Mouse (Mus musculus): ENCODE data around the gene Hoxc5. TPM values are rescaled to one million over a fixed set of nuclear protein-coding genes. Genes with fewer than 3 reads are reported as not detected.

Gene Hoxc5
- total and polyA plus RNA-seq, 2 experiments from 2014 or later, result 0.15 TPM; not detected in 1

- Histone ChIP-seq H3K27ac (ENCODE audit: low read depth) (no peak overlapping the region), H3K9ac (replicated peaks; ENCODE audit: low read depth, low read length) (no peak overlapping the region), H3K4me2 (ENCODE audit: low read depth, low read length) (no peak overlapping the region), H3K9me3 (replicated peaks; ENCODE audit: control insufficient read depth, low read length) (no peaks in the 10 kb centered on the region), H3K36me3 (replicated peaks; ENCODE audit: control insufficient read depth, insufficient read depth, low read length) (no peaks in the 10 kb centered on the region), H3K4me3 (ENCODE audit: low read depth, low read length) (no peak overlapping the region), H3K27me3 (ENCODE audit: control insufficient read depth, insufficient read depth, low read length) (peaks cover 99% of the 10 kb centered on the region), H3K4me1 (ENCODE audit: control insufficient read depth, insufficient read depth) (no peaks in the 10 kb centered on the region)
- 13% methylated on average over 12 of the region's 12 CpGs for WGBS
- DNase-seq (ENCODE audit: low spot score), result no peak
- TF ChIP-seq EP300 (IDR thresholded peaks at IDR 0.05; ENCODE audit: low read depth) (no peak), CTCF (IDR thresholded peaks at IDR 0.05; ENCODE audit: low read depth) (no peak)
- no peak for ATAC-seq (ENCODE audit: insufficient read depth, low read depth)
Observed at GRCm38 (mm10) chr15:103040601-103041000, 73.4 kb downstream of the Hoxc5 start.

- H3K9me3 ChIP-seq (replicated peaks; ENCODE audit: control insufficient read depth, low read length), result no peaks in the 10 kb centered on the region
- H3K4me2 ChIP-seq (ENCODE audit: low read depth, low read length), result no peak overlapping the region
- H3K4me1 ChIP-seq (ENCODE audit: control insufficient read depth, insufficient read depth), result no peaks in the 10 kb centered on the region
- no peak overlapping the region for H3K9ac ChIP-seq (replicated peaks; ENCODE audit: low read depth, low read length)
- peaks cover 98% of the 10 kb centered on the region for H3K27me3 ChIP-seq (ENCODE audit: control insufficient read depth, insufficient read depth, low read length)
- DNase-seq (ENCODE audit: low spot score), result no peak
- no peak for ATAC-seq (ENCODE audit: insufficient read depth, low read depth)
- no peak for TF ChIP-seq CTCF (IDR thresholded peaks at IDR 0.05; ENCODE audit: low read depth)
- no peak for TF ChIP-seq EP300 (IDR thresholded peaks at IDR 0.05; ENCODE audit: low read depth)
- no peaks in the 10 kb centered on the region for H3K36me3 ChIP-seq (replicated peaks; ENCODE audit: control insufficient read depth, insufficient read depth, low read length)
- H3K27ac ChIP-seq (ENCODE audit: low read depth), result no peak overlapping the region
- WGBS, result 10% methylated on average over 5 of the region's 5 CpGs
- H3K4me3 ChIP-seq (ENCODE audit: low read depth, low read length), result no peak overlapping the region
Observed at GRCm38 (mm10) chr15:103041613-103042012, 74.4 kb downstream of the Hoxc5 start.

GRCm38 (mm10) chr15:103042209-103042608, 75.0 kb downstream of the Hoxc5 start:
- DNase-seq (ENCODE audit: low spot score) (no peak), ATAC-seq (ENCODE audit: insufficient read depth, low read depth) (no peak)
- Histone ChIP-seq H3K4me3 (ENCODE audit: low read depth, low read length) (no peak overlapping the region), H3K9me3 (replicated peaks; ENCODE audit: control insufficient read depth, low read length) (no peaks in the 10 kb centered on the region), H3K4me2 (ENCODE audit: low read depth, low read length) (no peak overlapping the region), H3K4me1 (ENCODE audit: control insufficient read depth, insufficient read depth) (no peaks in the 10 kb centered on the region), H3K27me3 (ENCODE audit: control insufficient read depth, insufficient read depth, low read length) (peaks cover 97% of the 10 kb centered on the region), H3K36me3 (replicated peaks; ENCODE audit: control insufficient read depth, insufficient read depth, low read length) (no peaks in the 10 kb centered on the region), H3K27ac (ENCODE audit: low read depth) (no peak overlapping the region), H3K9ac (replicated peaks; ENCODE audit: low read depth, low read length) (no peak overlapping the region)
- TF ChIP-seq CTCF (IDR thresholded peaks at IDR 0.05; ENCODE audit: low read depth), result no peak
- no peak for TF ChIP-seq EP300 (IDR thresholded peaks at IDR 0.05; ENCODE audit: low read depth)
- 7% methylated on average over 1 of the region's 1 CpGs for WGBS

- whole genome bisulfite sequencing, result 74% methylated on average over 2 of the region's 2 CpGs
- no peaks in the 10 kb centered on the region for H3K4me1 ChIP-seq (ENCODE audit: control insufficient read depth, insufficient read depth)
- no peaks in the 10 kb centered on the region for H3K36me3 ChIP-seq (replicated peaks; ENCODE audit: control insufficient read depth, insufficient read depth, low read length)
- no peak for DNase-seq (ENCODE audit: low spot score)
- no peak overlapping the region for H3K4me2 ChIP-seq (ENCODE audit: low read depth, low read length)
- H3K4me3 ChIP-seq (ENCODE audit: low read depth, low read length), result no peak overlapping the region
- no peak overlapping the region for H3K9ac ChIP-seq (replicated peaks; ENCODE audit: low read depth, low read length)
- no peaks in the 10 kb centered on the region for H3K9me3 ChIP-seq (replicated peaks; ENCODE audit: control insufficient read depth, low read length)
- no peak for ATAC-seq (ENCODE audit: insufficient read depth, low read depth)
- H3K27me3 ChIP-seq (ENCODE audit: control insufficient read depth, insufficient read depth, low read length), result peaks cover 91% of the 10 kb centered on the region
- no peak overlapping the region for H3K27ac ChIP-seq (ENCODE audit: low read depth)
- TF ChIP-seq CTCF (IDR thresholded peaks at IDR 0.05; ENCODE audit: low read depth) (no peak), EP300 (IDR thresholded peaks at IDR 0.05; ENCODE audit: low read depth) (no peak)
Observed at GRCm38 (mm10) chr15:103051670-103052069, 84.4 kb downstream of the Hoxc5 start.

GRCm38 (mm10) chr15:103053210-103053609, 86.0 kb downstream of the Hoxc5 start:
- Histone ChIP-seq H3K9ac (replicated peaks; ENCODE audit: low read depth, low read length) (no peak overlapping the region), H3K9me3 (replicated peaks; ENCODE audit: control insufficient read depth, low read length) (no peaks in the 10 kb centered on the region), H3K36me3 (replicated peaks; ENCODE audit: control insufficient read depth, insufficient read depth, low read length) (no peaks in the 10 kb centered on the region), H3K27ac (ENCODE audit: low read depth) (no peak overlapping the region), H3K4me3 (ENCODE audit: low read depth, low read length) (no peak overlapping the region), H3K4me1 (ENCODE audit: control insufficient read depth, insufficient read depth) (no peaks in the 10 kb centered on the region), H3K4me2 (ENCODE audit: low read depth, low read length) (no peak overlapping the region), H3K27me3 (ENCODE audit: control insufficient read depth, insufficient read depth, low read length) (peaks cover 90% of the 10 kb centered on the region)
- TF ChIP-seq EP300 (IDR thresholded peaks at IDR 0.05; ENCODE audit: low read depth), result no peak
- TF ChIP-seq CTCF (IDR thresholded peaks at IDR 0.05; ENCODE audit: low read depth), result no peak
- no peak for ATAC-seq (ENCODE audit: insufficient read depth, low read depth)
- DNase-seq (ENCODE audit: low spot score), result no peak

DNA sequence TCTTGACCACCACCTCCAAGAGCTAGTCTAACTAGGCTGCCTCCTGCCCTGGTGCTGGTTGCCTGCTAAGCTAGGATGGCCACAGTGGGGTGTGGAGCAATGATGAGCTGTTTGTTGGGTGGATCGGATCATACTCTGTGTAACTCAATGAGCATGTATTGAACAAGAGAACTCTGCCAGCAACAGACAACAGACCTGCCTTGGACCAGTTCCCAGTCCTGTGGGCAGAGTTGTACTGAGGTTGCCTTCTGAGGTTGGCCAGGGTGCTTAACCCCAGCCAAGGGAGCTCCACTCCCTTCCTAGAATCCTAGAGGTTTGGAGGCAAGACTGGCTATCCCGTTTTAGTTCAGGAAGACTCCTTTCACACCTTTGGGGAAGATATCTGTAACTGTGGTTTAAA, 89.2 kb downstream of the Hoxc5 start:
- Histone ChIP-seq H3K4me1 (ENCODE audit: control insufficient read depth, insufficient read depth) (no peaks in the 10 kb centered on the region), H3K36me3 (replicated peaks; ENCODE audit: control insufficient read depth, insufficient read depth, low read length) (no peaks in the 10 kb centered on the region), H3K4me2 (ENCODE audit: low read depth, low read length) (no peak overlapping the region), H3K9me3 (replicated peaks; ENCODE audit: control insufficient read depth, low read length) (no peaks in the 10 kb centered on the region), H3K27me3 (ENCODE audit: control insufficient read depth, insufficient read depth, low read length) (peaks cover 94% of the 10 kb centered on the region), H3K27ac (ENCODE audit: low read depth) (no peak overlapping the region), H3K4me3 (ENCODE audit: low read depth, low read length) (no peak overlapping the region), H3K9ac (replicated peaks; ENCODE audit: low read depth, low read length) (no peak overlapping the region)
- WGBS, result 30% methylated on average over 2 of the region's 2 CpGs
- no peak for TF ChIP-seq EP300 (IDR thresholded peaks at IDR 0.05; ENCODE audit: low read depth)
- no peak for TF ChIP-seq CTCF (IDR thresholded peaks at IDR 0.05; ENCODE audit: low read depth)
- ATAC-seq (ENCODE audit: insufficient read depth, low read depth), result no peak
- no peak for DNase-seq (ENCODE audit: low spot score)

Measured in heart, postnatal 0 days (tissue).